Mouse (Mus musculus) forebrain, embryonic 12.5 days (tissue): ENCODE data around the gene Flywch2. TPM values are rescaled to one million over a fixed set of nuclear protein-coding genes. Genes with fewer than 3 reads are reported as not detected.
A peak's percentile ranks its signal among the peaks of the same experiment; 100 is the strongest.

ENCODE experiments used
- ATAC-seq: fragments of 200-750 bp; cut with Nextera tagmentation; 2 replicates; pipeline ENCODE4 v1.8.0; 2017; ENCODE audit warnings: moderate TSS enrichment; ENCODE audit not compliant: low FRiP score
- H3K27ac ChIP-seq: fragments of 300-500 bp; sonication (generic); 2 replicates; pipeline ENCODE4 v1.5.1; 2016; ENCODE audit warnings: mild to moderate bottlenecking
- H3K27me3 ChIP-seq: fragments of 300-500 bp; sonication (generic); 2 replicates; pipeline ENCODE4 v1.6.1; 2016; ENCODE audit warnings: mild to moderate bottlenecking
- H3K36me3 ChIP-seq: fragments of 300-500 bp; sonication (generic); replicated peaks from 2 replicates; pipeline ENCODE4 v1.6.1; 2016; ENCODE audit warnings: mild to moderate bottlenecking
- H3K4me1 ChIP-seq: fragments of 300-500 bp; sonication (generic); 2 replicates; pipeline ENCODE4 v1.6.1; 2016
- H3K4me2 ChIP-seq: fragments of 300-500 bp; sonication (generic); 2 replicates; pipeline ENCODE4 v1.6.1; 2016; ENCODE audit warnings: mild to moderate bottlenecking, moderate library complexity
- H3K4me3 ChIP-seq: fragments of 300-500 bp; sonication (generic); replicated peaks from 2 replicates; pipeline ENCODE4 v1.5.1; 2016; ENCODE audit warnings: mild to moderate bottlenecking
- H3K9ac ChIP-seq: fragments of 300-500 bp; sonication (generic); 2 replicates; pipeline ENCODE4 v1.6.1; 2016; ENCODE audit warnings: mild to moderate bottlenecking
- H3K9me3 ChIP-seq: fragments of 300-500 bp; sonication (generic); 2 replicates; pipeline ENCODE4 v1.6.1; 2016
- WGBS: fragments of 180-500 bp; shearing (Covaris S2); methylation state at CpG from one replicate; pipeline ENCODE4 v1.1.7; 2016; 5-methylcytosine and 5-hydroxymethylcytosine counted together
- polyA plus RNA-seq: library from polyadenylated mRNA; unstranded; fragments of >200 nt; fragmentation: Nextera tagmentation; extraction: Ambion mirVana; gene quantifications from 2 replicates; pipeline ENCODE4 v1.2.1, GENCODE M21; 2016

Gene Flywch2
- polyA plus RNA-seq, result 32.7 and 33.5 TPM in 2 replicates

DNA sequence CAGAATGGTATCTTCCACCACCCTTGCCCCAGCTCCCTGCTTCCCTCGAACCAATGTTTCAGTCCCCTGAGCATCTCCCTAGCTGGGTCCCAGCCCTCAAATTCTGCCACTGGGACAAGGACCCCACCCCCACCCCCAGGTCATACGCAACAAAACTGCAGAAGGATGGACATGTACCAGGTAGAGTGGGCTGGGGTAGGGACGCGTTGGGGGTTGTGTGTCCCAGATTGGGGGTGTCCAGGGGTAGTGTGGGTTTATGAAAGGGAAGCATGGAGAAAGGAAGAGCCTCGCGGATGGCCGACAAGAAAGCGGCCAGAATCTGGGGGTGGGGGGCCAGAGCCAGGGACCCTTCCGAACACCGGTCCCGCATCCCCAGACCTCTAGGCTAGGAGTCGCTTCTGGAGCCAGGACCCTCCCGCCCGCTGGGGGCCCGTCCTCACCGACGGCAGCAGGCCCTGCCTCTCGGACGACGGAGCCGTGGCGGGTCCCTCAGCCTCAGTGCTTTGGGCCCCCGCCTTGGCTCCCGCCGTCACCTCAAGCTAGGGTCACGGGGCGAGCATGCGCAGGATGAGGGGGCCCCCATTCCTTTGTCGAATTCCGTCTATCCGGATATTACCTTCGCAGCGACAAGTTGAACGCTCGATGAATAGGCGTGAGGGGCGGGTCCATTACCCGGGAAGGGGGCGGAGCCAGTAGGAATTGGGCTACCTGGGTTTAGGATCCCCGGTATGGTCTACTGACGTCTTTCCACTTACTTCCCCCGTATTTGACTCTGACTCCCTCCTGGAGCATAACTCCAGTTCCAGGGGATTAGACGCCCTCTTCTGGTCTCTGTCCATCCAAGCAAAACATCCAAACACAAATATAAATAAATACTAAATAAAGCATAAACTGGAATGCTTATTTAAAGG is at the start of gene Flywch2:
Gene Flywch2, minus strand, starts transcription at position 521 of the 911 bp plus-strand sequence.
- peak within 1 kb of the TSS; percentile 78 for H3K9ac ChIP-seq
- no peaks in the 10 kb centered on the region for H3K9me3 ChIP-seq
- H3K27me3 ChIP-seq, result no peaks in the 10 kb centered on the region
- peaks cover 19% of the 10 kb centered on the region for H3K4me1 ChIP-seq
- peak within 1 kb of the TSS; percentile 58 for H3K4me3 ChIP-seq
- H3K36me3 ChIP-seq, result no peaks in the 10 kb centered on the region
- 2% methylated on average over 43 of the region's 43 CpGs for WGBS
- H3K4me2 ChIP-seq, result peak within 1 kb of the TSS; percentile 83
- peak; percentile 80 for ATAC-seq
- peak within 1 kb of the TSS; percentile 68; the same call in 1 of the 2 replicates for H3K27ac ChIP-seq

DNA sequence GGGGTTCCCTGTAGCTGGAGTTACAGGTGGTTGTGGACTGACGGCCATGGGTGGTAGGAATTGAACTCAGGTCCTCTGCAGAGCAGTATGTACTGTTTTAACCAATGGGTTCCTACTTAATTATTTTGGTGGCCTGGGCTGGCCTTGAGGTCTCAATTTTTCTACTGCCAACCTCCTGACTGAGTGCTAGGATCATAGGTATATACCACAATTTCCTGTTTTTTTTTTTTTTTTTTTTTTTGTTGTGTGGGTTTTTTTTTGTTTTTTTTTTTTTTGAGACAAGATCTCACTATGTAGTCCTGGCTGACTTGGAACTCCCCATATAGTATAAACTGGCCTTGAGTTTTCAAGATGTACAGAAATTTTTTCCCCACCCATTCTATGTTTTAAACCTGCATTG is 45.3 kb upstream of the Flywch2 start:
- WGBS, result 92% methylated on average over 1 of the region's 1 CpGs
- Histone ChIP-seq H3K36me3 (peaks cover 13% of the 10 kb centered on the region), H3K9me3 (no peaks in the 10 kb centered on the region), H3K4me1 (peaks cover 23% of the 10 kb centered on the region), H3K27ac (no peak overlapping the region), H3K4me3 (no peak overlapping the region), H3K9ac (no peak overlapping the region), H3K4me2 (no peak overlapping the region), H3K27me3 (peaks cover 49% of the 10 kb centered on the region)
- ATAC-seq, result no peak

DNA sequence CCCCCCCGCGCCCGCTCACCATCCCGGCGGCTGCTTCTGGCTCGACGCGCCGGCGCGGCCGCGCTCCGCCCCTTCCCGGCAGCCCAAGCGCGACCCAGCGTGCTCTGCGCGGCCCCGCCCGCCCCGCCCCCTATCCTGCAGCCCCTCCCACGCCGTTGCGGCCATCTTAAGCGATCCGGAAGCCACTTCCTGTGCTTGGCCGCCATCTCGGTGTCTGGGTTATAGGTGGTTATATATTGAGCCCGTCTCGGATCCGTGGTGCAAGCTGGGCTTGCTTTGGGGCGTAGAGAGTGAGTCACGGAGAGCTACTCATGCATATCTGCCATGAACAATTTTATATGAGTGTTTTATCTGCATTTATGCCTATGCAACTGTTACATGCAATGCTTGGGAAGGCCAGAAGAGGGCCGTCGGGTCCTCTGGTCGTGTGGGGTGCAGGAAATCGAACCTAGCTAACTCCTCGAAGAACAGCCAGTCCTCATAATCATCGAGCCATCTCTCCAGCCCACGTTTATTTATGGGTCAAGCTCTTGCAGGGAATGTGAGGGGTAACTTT is 43.3 kb upstream of the Flywch2 start, which contains the start of gene Elob:
Gene Elob, minus strand, starts transcription at position 73 of the 556 bp plus-strand sequence.
- peak within 1 kb of the TSS; percentile 94 for H3K27ac ChIP-seq
- no peaks in the 10 kb centered on the region for H3K9me3 ChIP-seq
- peaks cover 38% of the 10 kb centered on the region for H3K27me3 ChIP-seq
- WGBS, result 1% methylated on average over 24 of the region's 42 CpGs
- ATAC-seq, result peak; percentile 94
- peak within 1 kb of the TSS; percentile 81 for H3K9ac ChIP-seq
- H3K4me3 ChIP-seq, result peak within 1 kb of the TSS; percentile 65
- peaks cover 23% of the 10 kb centered on the region for H3K4me1 ChIP-seq
- H3K36me3 ChIP-seq, result peaks cover 33% of the 10 kb centered on the region
- H3K4me2 ChIP-seq, result peak within 1 kb of the TSS; percentile 87

DNA sequence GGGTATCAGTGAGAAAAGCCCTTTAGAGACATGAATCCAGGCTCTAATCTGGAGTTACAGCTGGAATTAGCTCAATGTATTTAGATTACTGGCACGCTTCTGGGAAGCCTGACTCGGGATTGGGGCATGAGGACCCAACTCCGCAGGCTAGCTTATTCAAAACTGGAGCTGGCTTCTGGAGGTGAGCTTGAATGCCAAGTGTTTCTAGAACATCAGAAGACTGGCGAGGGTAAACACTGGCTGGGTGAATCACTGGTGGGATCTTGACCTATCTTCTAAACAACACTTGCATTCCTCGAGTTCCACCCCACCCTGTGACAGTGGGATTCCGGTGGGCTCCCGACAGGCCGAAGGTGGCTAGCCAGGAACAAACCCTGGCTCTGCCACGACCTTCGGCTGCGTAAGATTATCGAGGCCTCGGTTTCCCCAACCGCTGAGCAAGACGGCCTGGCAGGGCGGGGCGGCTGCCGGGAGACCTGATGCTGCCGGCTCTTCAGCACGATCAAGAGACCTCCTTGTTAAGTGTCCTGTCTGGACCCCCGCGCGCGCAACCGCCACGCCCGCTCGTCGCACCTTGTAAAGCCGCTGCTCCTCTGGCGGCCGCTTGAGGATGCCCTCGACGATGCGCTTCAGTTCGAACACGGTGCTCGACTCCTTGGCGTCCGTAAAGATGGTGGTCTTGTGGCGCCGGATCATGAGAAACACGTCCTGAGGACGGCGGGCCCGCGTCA is 42.6 kb upstream of the Flywch2 start:
- peaks cover 31% of the 10 kb centered on the region for H3K27me3 ChIP-seq
- H3K4me1 ChIP-seq, result peaks cover 23% of the 10 kb centered on the region
- peak overlapping the region; percentile 81 for H3K9ac ChIP-seq
- peak overlapping the region; percentile 94 for H3K27ac ChIP-seq
- H3K4me2 ChIP-seq, result peak overlapping the region; percentile 87
- peak overlapping the region; percentile 65 for H3K4me3 ChIP-seq
- peaks cover 40% of the 10 kb centered on the region for H3K36me3 ChIP-seq
- WGBS, result 1% methylated on average over 47 of the region's 47 CpGs
- ATAC-seq, result peak; percentile 76
- H3K9me3 ChIP-seq, result no peaks in the 10 kb centered on the region

DNA sequence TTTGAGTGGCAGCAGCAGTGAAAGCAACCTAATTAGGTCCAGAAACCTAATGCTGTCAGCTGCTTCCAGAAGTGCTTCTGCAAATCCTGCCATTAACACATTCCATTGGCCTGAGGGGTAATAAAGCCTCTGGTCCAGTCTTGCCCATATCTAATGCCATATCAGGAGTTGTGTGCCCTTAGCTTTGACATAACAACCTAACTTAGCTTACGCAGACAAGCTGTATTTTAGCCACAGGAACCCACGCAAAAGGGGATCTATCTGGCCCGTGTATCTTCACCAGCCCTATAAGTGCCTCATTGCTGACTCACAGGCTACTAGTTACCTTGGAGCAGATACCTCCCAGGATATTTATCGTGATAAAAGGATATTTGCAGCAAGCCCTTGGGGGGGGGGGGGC is 39.7 kb upstream of the Flywch2 start:
- 89% methylated on average over 4 of the region's 4 CpGs for WGBS
- peaks cover 69% of the 10 kb centered on the region for H3K36me3 ChIP-seq
- no peak for ATAC-seq
- H3K27ac ChIP-seq, result no peak overlapping the region
- H3K4me3 ChIP-seq, result no peak overlapping the region
- no peaks in the 10 kb centered on the region for H3K9me3 ChIP-seq
- no peak overlapping the region for H3K4me2 ChIP-seq
- peaks cover 23% of the 10 kb centered on the region for H3K4me1 ChIP-seq
- no peak overlapping the region for H3K9ac ChIP-seq
- H3K27me3 ChIP-seq, result peaks cover 6% of the 10 kb centered on the region; the same call in 1 of the 2 replicates

DNA sequence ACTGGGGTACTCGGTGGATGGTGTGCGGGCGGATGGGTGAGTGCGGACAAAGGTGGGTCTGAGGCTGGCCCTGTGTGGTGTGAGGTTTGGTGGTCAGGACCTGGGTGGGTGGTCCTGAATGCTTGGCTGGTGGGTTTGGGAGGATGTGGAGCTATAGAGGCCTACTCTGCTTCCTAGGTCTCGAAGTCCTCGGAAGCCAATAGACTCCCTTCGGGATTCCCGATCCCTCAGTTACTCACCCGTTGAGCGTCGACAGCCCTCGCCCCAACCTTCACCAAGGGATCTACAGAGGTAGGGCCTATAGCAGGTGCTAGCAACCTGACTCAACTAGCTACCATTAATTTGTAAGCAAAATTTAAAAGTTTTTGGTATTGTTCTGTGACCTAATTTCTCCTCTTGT is 37.7 kb upstream of the Flywch2 start:
- no peak for ATAC-seq
- whole genome bisulfite sequencing, result 89% methylated on average over 12 of the region's 12 CpGs

DNA sequence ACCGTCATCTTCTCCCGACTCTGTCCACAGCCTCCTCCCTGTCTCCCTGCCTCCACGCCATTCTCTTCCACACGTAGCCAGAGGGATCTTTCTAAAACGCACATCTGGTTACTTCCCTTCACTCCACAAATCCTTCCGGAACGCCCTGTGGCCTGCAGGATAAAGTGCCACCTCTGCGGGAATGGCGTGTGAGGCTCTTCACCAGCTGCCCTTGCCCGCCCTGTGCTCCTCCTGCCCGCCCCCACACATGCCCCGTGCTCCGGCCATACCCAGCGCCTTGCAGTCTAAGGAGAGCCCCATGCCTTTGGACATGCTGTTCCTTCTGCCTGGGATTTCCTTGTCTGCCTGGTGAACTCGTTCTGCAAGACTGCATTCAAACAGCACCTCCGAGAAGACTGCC is 37.1 kb upstream of the Flywch2 start:
- Histone ChIP-seq H3K9me3 (peaks cover 15% of the 10 kb centered on the region), H3K4me3 (no peak overlapping the region), H3K4me2 (no peak overlapping the region), H3K36me3 (peaks cover 95% of the 10 kb centered on the region), H3K4me1 (peaks cover 17% of the 10 kb centered on the region), H3K27ac (no peak overlapping the region), H3K9ac (no peak overlapping the region), H3K27me3 (no peaks in the 10 kb centered on the region)
- ATAC-seq, result no peak
- whole genome bisulfite sequencing, result 85% methylated on average over 16 of the region's 16 CpGs

More for the DNA sequence above, 37.7 kb upstream of the Flywch2 start:
- H3K4me1 ChIP-seq, result peaks cover 20% of the 10 kb centered on the region
- peaks cover 89% of the 10 kb centered on the region for H3K36me3 ChIP-seq
- no peak overlapping the region for H3K9ac ChIP-seq
- no peak overlapping the region for H3K4me2 ChIP-seq
- no peak overlapping the region for H3K4me3 ChIP-seq
- H3K27ac ChIP-seq, result no peak overlapping the region
- H3K9me3 ChIP-seq, result peaks cover 9% of the 10 kb centered on the region
- no peaks in the 10 kb centered on the region for H3K27me3 ChIP-seq

DNA sequence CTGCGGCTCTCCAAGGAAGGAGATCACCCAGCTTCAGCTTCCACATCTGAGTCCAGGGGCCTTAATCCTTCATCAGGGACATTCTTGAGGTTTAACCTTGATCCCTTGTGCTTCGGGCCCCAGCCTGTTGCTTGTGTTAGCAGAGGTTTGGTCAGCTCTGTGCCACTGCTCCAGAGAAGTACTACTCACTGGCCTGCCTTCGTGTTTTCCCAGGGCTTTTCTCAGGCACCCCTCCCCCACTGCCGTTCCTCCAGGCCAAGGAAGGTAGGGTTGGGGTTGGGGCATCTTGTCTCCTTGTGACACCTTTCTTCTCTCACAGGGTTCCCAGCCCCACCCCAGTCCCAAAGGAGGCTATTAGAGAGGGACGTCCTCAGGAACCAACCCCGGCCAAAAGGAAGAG is 36.2 kb upstream of the Flywch2 start:
- Histone ChIP-seq H3K9ac (no peak overlapping the region), H3K4me2 (no peak overlapping the region), H3K4me1 (peaks cover 8% of the 10 kb centered on the region), H3K9me3 (peaks cover 15% of the 10 kb centered on the region), H3K27me3 (no peaks in the 10 kb centered on the region), H3K27ac (no peak overlapping the region), H3K4me3 (no peak overlapping the region), H3K36me3 (peaks cover 100% of the 10 kb centered on the region)
- no peak for ATAC-seq
- WGBS, result 82% methylated on average over 6 of the region's 6 CpGs

DNA sequence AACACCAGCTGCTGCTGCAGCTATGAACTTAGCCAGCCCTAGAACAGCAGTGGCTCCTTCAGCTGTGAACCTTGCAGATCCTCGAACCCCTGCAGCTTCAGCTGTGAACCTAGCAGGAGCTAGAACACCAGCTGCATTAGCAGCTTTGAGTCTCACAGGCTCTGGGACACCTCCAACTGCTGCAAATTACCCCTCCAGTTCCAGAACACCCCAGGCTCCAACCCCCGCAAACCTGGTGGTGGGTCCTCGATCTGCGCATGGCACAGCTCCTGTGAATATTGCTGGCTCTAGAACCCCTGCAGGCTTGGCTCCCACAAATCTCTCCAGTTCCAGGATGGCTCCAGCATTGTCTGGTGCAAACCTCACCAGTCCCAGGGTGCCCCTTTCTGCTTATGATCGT is 34.9 kb upstream of the Flywch2 start:
- no peaks in the 10 kb centered on the region; the same call in 1 of the 2 replicates for H3K4me1 ChIP-seq
- H3K9me3 ChIP-seq, result peaks cover 22% of the 10 kb centered on the region
- H3K4me3 ChIP-seq, result no peak overlapping the region
- H3K9ac ChIP-seq, result no peak overlapping the region
- H3K36me3 ChIP-seq, result peaks cover 100% of the 10 kb centered on the region
- H3K27ac ChIP-seq, result no peak overlapping the region
- no peak for ATAC-seq
- 99% methylated on average over 5 of the region's 5 CpGs for WGBS
- no peaks in the 10 kb centered on the region for H3K27me3 ChIP-seq
- H3K4me2 ChIP-seq, result no peak overlapping the region

DNA sequence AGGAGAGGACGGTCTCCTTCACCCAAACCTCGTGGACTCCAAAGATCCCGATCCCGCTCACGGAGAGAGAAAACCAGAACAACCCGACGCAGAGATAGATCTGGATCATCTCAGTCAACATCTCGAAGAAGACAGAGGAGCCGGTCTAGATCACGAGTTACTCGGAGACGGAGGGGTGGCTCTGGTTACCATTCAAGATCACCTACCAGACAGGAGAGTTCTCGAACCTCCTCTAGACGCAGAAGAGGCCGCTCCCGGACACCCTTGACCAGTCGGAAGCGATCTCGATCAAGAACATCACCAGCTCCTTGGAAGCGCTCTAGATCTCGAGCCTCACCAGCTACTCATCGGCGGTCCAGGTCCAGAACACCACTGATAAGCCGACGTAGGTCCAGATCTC is 33.4 kb upstream of the Flywch2 start:
- Histone ChIP-seq H3K4me1 (no peaks in the 10 kb centered on the region), H3K4me2 (no peak overlapping the region), H3K9ac (no peak overlapping the region), H3K4me3 (no peak overlapping the region), H3K27ac (no peak overlapping the region), H3K36me3 (peaks cover 100% of the 10 kb centered on the region), H3K27me3 (no peaks in the 10 kb centered on the region), H3K9me3 (peaks cover 30% of the 10 kb centered on the region)
- no peak for ATAC-seq
- 99% methylated on average over 25 of the region's 25 CpGs for WGBS

DNA sequence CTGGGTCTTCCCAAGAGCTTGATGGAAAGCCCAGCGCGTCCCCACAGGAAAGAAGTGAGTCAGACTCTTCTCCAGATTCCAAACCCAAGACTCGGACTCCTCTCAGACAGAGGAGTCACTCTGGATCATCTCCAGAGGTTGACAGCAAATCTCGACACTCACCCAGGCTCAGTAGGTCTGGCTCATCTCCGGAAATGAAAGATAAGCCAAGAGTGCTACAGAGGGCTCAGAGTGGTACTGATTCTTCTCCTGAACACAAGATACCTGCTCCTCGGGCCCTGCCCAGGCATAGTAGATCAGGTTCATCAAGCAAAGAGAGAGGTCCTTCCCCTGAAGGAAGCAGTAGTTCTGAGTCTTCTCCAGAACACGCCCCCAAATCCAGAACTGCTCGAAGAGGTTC is 32.7 kb upstream of the Flywch2 start:
- Histone ChIP-seq H3K9me3 (peaks cover 30% of the 10 kb centered on the region), H3K27me3 (no peaks in the 10 kb centered on the region), H3K4me1 (no peaks in the 10 kb centered on the region), H3K4me2 (no peak overlapping the region), H3K9ac (no peak overlapping the region), H3K36me3 (peaks cover 100% of the 10 kb centered on the region), H3K27ac (no peak overlapping the region), H3K4me3 (no peak overlapping the region)
- ATAC-seq, result no peak
- 98% methylated on average over 8 of the region's 8 CpGs for WGBS

DNA sequence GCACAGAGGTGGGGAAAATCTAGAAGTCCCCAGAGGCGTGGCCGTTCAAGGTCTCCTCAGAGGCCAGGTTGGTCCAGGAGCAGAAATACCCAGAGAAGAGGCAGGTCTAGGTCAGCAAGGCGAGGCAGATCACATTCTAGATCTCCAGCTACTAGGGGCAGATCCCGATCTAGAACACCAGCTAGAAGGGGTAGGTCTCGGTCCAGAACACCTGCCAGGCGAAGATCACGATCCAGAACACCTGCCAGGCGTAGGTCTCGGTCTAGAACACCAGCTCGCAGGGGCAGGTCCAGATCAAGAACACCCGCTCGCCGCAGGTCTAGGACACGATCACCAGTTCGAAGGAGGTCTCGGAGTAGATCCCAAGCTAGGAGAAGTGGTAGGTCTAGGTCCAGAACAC is 29.8 kb upstream of the Flywch2 start:
- Histone ChIP-seq H3K27me3 (no peaks in the 10 kb centered on the region), H3K36me3 (peaks cover 97% of the 10 kb centered on the region), H3K4me2 (no peak overlapping the region), H3K9ac (no peak overlapping the region), H3K9me3 (peaks cover 30% of the 10 kb centered on the region), H3K4me1 (no peaks in the 10 kb centered on the region), H3K27ac (no peak overlapping the region), H3K4me3 (no peak overlapping the region)
- ATAC-seq, result no peak
- 98% methylated on average over 16 of the region's 16 CpGs for WGBS
